In the genomic region with DNA sequence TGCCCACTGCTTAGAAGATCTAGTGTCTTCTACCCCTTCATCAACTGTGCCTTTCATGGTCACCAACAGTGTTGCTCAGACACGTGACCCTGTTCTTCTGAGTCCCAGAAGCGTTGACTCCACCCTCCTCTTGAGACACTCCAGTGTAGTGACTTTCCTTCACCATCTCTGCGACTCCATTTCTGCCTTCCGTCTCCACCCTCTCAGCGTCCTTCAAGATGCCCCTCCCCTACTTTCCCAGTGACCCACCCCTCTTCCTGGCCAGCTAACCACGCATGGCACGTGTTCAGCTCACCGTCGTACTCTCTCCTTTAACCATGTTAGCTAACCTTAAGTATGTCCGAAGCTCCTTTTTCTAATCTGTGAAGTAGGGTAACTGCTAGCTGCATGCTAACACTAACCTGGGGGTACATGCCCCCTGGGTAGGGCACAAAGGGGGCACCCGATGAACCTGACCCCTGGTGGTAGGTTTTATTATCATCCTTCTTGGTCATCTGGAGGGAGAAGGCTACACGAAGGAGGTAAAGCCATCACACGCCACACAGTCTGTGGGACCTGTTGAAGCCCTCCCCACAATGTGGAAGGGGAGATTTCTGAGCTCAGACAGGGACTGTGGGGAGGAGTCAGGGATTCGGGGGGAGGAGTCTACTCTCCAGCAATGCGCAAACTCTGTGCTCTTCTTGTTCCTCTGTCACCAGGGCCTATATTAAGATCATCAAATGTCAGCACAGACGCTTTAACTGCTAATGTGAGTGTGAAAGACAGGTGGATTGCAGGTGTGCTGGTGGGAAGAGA, we compare ENCODE assay signal across 10 mouse cellular contexts.
A peak's percentile ranks its signal among the peaks of the same experiment; 100 is the strongest.
DNase-seq lines count a peak whose midpoint lies in the region; ATAC-seq and TF ChIP-seq lines count a peak whose summit lies in the region.
"Had no signal": no experiment of that assay in that cellular context is flagged by ENCODE, and none has a peak within 500 bp of the region (broad histone marks: within the 10 kb centered on the region; RNA-seq: fewer than 3 reads in every experiment).

No protein-coding gene starts in this region.

- H3K9me3 ChIP-seq in forebrain, embryonic 10.5 days, result peaks cover 4% of the 10 kb centered on the region
- no peaks in the 10 kb centered on the region; the same call in 1 of the 2 replicates for H3K9me3 ChIP-seq in forebrain, embryonic 11.5 days (ENCODE audit: control insufficient read depth, low read length)
- H3K9me3 ChIP-seq in CH12.LX (replicated peaks; ENCODE audit: low read length), result peaks cover 3% of the 10 kb centered on the region
- H3K9me3 ChIP-seq: stomach, embryonic 15.5 days had no signal

- TF ChIP-seq RAD21 in CH12.LX (IDR thresholded peaks at IDR 0.05; ENCODE audit: low read depth, low read length), result no peak

- no peak for TF ChIP-seq POLR2A in CH12.LX (IDR thresholded peaks at IDR 0.05; ENCODE audit: low read depth, low read length)

- H3K4me2 ChIP-seq in forebrain, embryonic 11.5 days (ENCODE audit: low read depth, low read length, severe bottlenecking), result no peak overlapping the region
- no peak overlapping the region for H3K4me2 ChIP-seq in CH12.LX (ENCODE audit: insufficient read depth, low read depth, poor library complexity, severe bottlenecking)
- H3K4me2 ChIP-seq: stomach, embryonic 15.5 days had no signal

- no peak overlapping the region for H3K9ac ChIP-seq in forebrain, embryonic 11.5 days (ENCODE audit: low read length)
- H3K9ac ChIP-seq in CH12.LX (ENCODE audit: insufficient read depth, low read depth), result no peak overlapping the region
- H3K9ac ChIP-seq: stomach, embryonic 15.5 days had no signal

- no peaks in the 10 kb centered on the region for H3K79me2 ChIP-seq in CH12.LX (replicated peaks; ENCODE audit: control insufficient read depth, extremely low read depth, insufficient read depth, poor library complexity, severe bottlenecking)

- DNase-seq in forebrain, embryonic 10.5 days (ENCODE audit: extremely low spot score, low spot score), result no peak
- no peak for DNase-seq in forebrain, embryonic 11.5 days (ENCODE audit: low spot score)
- DNase-seq in CH12.LX (ENCODE audit: extremely low read depth), result no peak
- DNase-seq in lung, postnatal 25 days (ENCODE audit: low spot score), result peak; percentile 73
- DNase-seq in frontal cortex, postnatal 10 days (ENCODE audit: low spot score in 2 of 2), result no peak
- no peak for DNase-seq in testis, postnatal 14 days (ENCODE audit: low spot score)
- DNase-seq in right cerebral cortex, postnatal 25 days, result no peak
- DNase-seq: B cell, adult 2 months had no signal

- dilution Hi-C loops in CH12.LX (cut with MboI; ENCODE audit: extremely low pct_ligation_motif_present, extremely low pct_unique_long_range_greater_than_20kb, low sequenced_read_pairs), result no loop called here

- peak; percentile 15 to 37; a peak in 2 of 4 replicates for TF ChIP-seq CTCF in CH12.LX (conservative IDR thresholded peaks at IDR 0.05 in 1 of 2, IDR thresholded peaks at IDR 0.05 in 1 of 2; ENCODE audit: low read depth in 2 of 2, low read length in 2 of 2)

- WGBS in forebrain, embryonic 10.5 days, result 83% methylated on average over 16 of the region's 16 CpGs
- WGBS in forebrain, embryonic 11.5 days, result 81% methylated on average over 16 of the region's 16 CpGs

- H3K36me3 ChIP-seq in forebrain, embryonic 10.5 days (replicated peaks), result no peaks in the 10 kb centered on the region
- H3K36me3 ChIP-seq in forebrain, embryonic 11.5 days (ENCODE audit: control insufficient read depth, insufficient read depth, low read length), result no peaks in the 10 kb centered on the region
- H3K36me3 ChIP-seq in CH12.LX (replicated peaks in 1 of 2; ENCODE audit: control insufficient read depth in 1 of 2, insufficient read depth in 1 of 2, low read length in 1 of 2), result no peaks in the 10 kb centered on the region
- H3K36me3 ChIP-seq: stomach, embryonic 15.5 days had no signal

- peak overlapping the region; percentile 42; the same call in 1 of the 2 replicates for H3K27ac ChIP-seq in forebrain, embryonic 10.5 days
- H3K27ac ChIP-seq in forebrain, embryonic 11.5 days (ENCODE audit: low read depth, low read length), result no peak overlapping the region
- H3K27ac ChIP-seq in CH12.LX (ENCODE audit: insufficient read depth, low read depth), result no peak overlapping the region
- H3K27ac ChIP-seq: stomach, embryonic 15.5 days had no signal

- in situ Hi-C loops in CH12.LX (cut with MboI; ENCODE audit: low pct_ligation_motif_present, low pct_unique_long_range_greater_than_20kb, low sequenced_read_pairs), result no loop called here

- peaks cover 33% of the 10 kb centered on the region for H3K4me1 ChIP-seq in forebrain, embryonic 10.5 days
- H3K4me1 ChIP-seq in forebrain, embryonic 11.5 days (replicated peaks; ENCODE audit: control insufficient read depth, insufficient read depth, low read length), result peaks cover 13% of the 10 kb centered on the region; the same call in 1 of the 2 replicates
- peaks cover 0 to 3% of the 10 kb centered on the region in 2 experiments; a peak in 1 of 4 replicates for H3K4me1 ChIP-seq in CH12.LX (ENCODE audit: control insufficient read depth in 1 of 2, insufficient read depth in 2 of 2)

- ATAC-seq in forebrain, embryonic 11.5 days (replicated peaks; ENCODE audit: low FRiP score), result no peak
- peak; percentile 42; the same call in 1 of the 2 replicates for ATAC-seq in granulocyte monocyte progenitor cell, adult 5-6 weeks (replicated peaks; ENCODE audit: poor library complexity, severe bottlenecking)

- H3K27me3 ChIP-seq in forebrain, embryonic 10.5 days (ENCODE audit: poor library complexity, severe bottlenecking), result peaks cover 39% of the 10 kb centered on the region
- H3K27me3 ChIP-seq in forebrain, embryonic 11.5 days (ENCODE audit: control insufficient read depth, insufficient read depth, low read length), result no peaks in the 10 kb centered on the region
- H3K27me3 ChIP-seq in CH12.LX (replicated peaks), result peaks cover 11% of the 10 kb centered on the region

- no peak overlapping the region for H3K4me3 ChIP-seq in forebrain, embryonic 10.5 days
- H3K4me3 ChIP-seq in forebrain, embryonic 11.5 days (ENCODE audit: low read depth, low read length), result no peak overlapping the region
- H3K4me3 ChIP-seq in CH12.LX (replicated peaks in 1 of 3; ENCODE audit: low read depth in 2 of 3, low read length in 2 of 3, poor library complexity in 1 of 3), result no peak overlapping the region
- H3K4me3 ChIP-seq: stomach, embryonic 15.5 days had no signal

- TF ChIP-seq EP300 in CH12.LX (IDR thresholded peaks at IDR 0.05; ENCODE audit: low read length), result no peak

TF ChIP-seq in CH12.LX, 34 proteins besides CTCF, POLR2A, EP300 and RAD21:
- no peak for TF ChIP-seq NELFE (IDR thresholded peaks at IDR 0.05; ENCODE audit: low read depth, low read length)
- TF ChIP-seq SMC3 (IDR thresholded peaks at IDR 0.05; ENCODE audit: low read depth, low read length), result peak; percentile 13; the same call in 1 of the 2 replicates
